Mouse (Mus musculus): ENCODE measurements at regions not wholly inside any gene's neighbourhood (a gene's known extent, or its start where the extent isn't known, plus 50 kb on each side); places are given as distances from the start of the nearest gene placed in this dataset.
A peak's percentile ranks its signal among the peaks of the same experiment; 100 is the strongest.

- no peak overlapping the region for H3K9ac ChIP-seq
- no peak overlapping the region for H3K4me3 ChIP-seq
- no peaks in the 10 kb centered on the region for H3K9me3 ChIP-seq (replicated peaks)
- peaks cover 7% of the 10 kb centered on the region; the same call in 1 of the 2 replicates for H3K27me3 ChIP-seq (replicated peaks)
- no peak overlapping the region for H3K27ac ChIP-seq
- H3K36me3 ChIP-seq, result no peaks in the 10 kb centered on the region
- ATAC-seq, result no peak
- no peaks in the 10 kb centered on the region for H3K4me1 ChIP-seq
- H3K4me2 ChIP-seq, result no peak overlapping the region
- 81% methylated on average over 4 of the region's 4 CpGs for WGBS (ENCODE audit: insufficient replicate concordance)
Measured at GRCm38 (mm10) chr10:120565992-120566391, 89.7 kb upstream of the Hmga2 start.

GRCm38 (mm10) chr10:120564859-120565258 is 88.6 kb upstream of the Hmga2 start:
- no peaks in the 10 kb centered on the region for H3K9me3 ChIP-seq (replicated peaks)
- 33% methylated on average over 14 of the region's 14 CpGs for WGBS (ENCODE audit: insufficient replicate concordance)
- H3K4me1 ChIP-seq, result no peaks in the 10 kb centered on the region
- no peak for ATAC-seq
- peaks cover 7% of the 10 kb centered on the region; the same call in 1 of the 2 replicates for H3K27me3 ChIP-seq (replicated peaks)
- no peak overlapping the region for H3K4me2 ChIP-seq
- H3K27ac ChIP-seq, result no peak overlapping the region
- H3K4me3 ChIP-seq, result no peak overlapping the region
- no peak overlapping the region for H3K9ac ChIP-seq
- no peaks in the 10 kb centered on the region for H3K36me3 ChIP-seq

DNA sequence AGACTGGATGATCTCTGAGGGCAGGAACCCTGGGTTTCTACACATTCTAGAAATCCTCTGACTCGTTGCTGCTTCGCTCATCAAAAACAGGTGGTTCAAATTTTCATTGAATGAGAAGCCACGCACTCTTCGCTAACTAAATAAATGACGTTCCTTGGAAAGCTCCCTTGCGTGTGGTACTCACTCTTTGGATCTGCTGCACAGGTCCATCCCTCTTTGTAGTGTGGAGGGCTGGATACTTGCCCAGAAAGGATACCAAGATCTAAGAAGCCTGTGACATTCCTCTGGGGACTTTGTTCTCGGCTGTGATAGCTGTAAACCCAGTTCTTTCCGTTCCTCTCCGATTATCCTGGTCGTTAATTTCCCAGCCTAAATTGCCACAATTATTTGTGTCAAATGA is 87.7 kb upstream of the Hmga2 start:
- H3K4me2 ChIP-seq, result no peak overlapping the region
- no peak overlapping the region for H3K27ac ChIP-seq
- 53% methylated on average over 10 of the region's 10 CpGs for WGBS (ENCODE audit: insufficient replicate concordance)
- no peaks in the 10 kb centered on the region for H3K9me3 ChIP-seq (replicated peaks)
- H3K36me3 ChIP-seq, result no peaks in the 10 kb centered on the region
- ATAC-seq, result no peak
- peaks cover 7% of the 10 kb centered on the region; the same call in 1 of the 2 replicates for H3K27me3 ChIP-seq (replicated peaks)
- no peaks in the 10 kb centered on the region for H3K4me1 ChIP-seq
- H3K9ac ChIP-seq, result no peak overlapping the region
- H3K4me3 ChIP-seq, result no peak overlapping the region

DNA sequence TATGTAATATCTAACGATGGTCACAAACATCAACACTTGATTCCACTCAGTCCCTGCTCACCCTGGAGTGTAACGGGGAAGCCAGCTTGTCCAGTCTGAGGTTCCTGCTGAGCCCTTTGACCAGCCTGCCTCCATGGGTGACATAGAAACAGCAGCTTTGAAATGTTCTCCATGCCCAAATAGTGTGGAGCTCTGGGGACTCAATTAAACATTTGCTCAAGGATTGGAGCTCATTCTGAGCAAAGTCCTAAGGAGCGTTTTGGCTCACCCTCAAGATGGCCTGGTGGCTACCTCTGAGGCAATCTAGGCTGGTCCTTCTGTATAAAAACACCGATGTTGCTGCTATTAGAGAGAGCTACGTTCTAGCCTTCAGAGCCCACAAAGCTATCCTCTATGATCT is 85.6 kb upstream of the Hmga2 start:
- no peak overlapping the region for H3K27ac ChIP-seq
- no peaks in the 10 kb centered on the region for H3K9me3 ChIP-seq (replicated peaks)
- H3K27me3 ChIP-seq (replicated peaks), result peaks cover 7% of the 10 kb centered on the region; the same call in 1 of the 2 replicates
- no peak overlapping the region for H3K9ac ChIP-seq
- no peaks in the 10 kb centered on the region for H3K36me3 ChIP-seq
- no peak overlapping the region for H3K4me2 ChIP-seq
- H3K4me3 ChIP-seq, result no peak overlapping the region
- no peak for ATAC-seq
- 85% methylated on average over 5 of the region's 5 CpGs for WGBS (ENCODE audit: insufficient replicate concordance)
- H3K4me1 ChIP-seq, result 0 out of 2 replicates have a peak, but pooled peaks cover 10% of the 10 kb centered on the region

DNA sequence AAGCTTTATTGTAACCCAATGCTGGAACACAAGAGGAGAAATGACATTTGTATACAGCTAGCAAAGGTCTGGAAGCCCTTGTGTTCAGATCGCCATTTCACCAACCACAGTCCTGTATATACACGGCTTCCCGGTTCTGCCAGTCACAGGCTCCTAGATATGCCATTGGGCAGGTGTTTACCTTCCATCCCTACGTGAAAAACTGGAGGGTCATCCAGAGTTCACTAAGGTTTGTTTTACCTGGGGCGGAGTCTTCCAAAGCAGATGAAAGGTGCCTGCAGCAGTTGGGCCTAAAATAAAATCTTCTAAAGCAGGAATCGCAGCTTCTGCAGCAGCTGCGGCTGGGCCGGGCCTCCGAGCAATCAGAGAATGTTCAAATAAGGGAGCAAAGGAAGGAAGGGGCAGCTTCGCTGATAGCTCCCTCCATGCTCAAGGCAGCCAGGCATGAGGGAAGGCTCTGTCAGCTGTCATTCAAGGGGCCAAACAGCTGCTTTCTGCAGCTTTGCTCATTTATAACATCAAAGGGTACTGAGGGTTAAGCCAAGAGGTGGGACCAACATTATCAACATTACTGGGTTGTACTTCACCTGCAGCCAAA is 81.7 kb upstream of the Hmga2 start:
- no peak for ATAC-seq
- no peaks in the 10 kb centered on the region for H3K9me3 ChIP-seq (replicated peaks)
- H3K4me2 ChIP-seq, result no peak overlapping the region
- peaks cover 4% of the 10 kb centered on the region for H3K27me3 ChIP-seq (replicated peaks)
- no peak overlapping the region for H3K4me3 ChIP-seq
- H3K36me3 ChIP-seq, result no peaks in the 10 kb centered on the region
- peaks cover 17% of the 10 kb centered on the region for H3K4me1 ChIP-seq
- WGBS (ENCODE audit: insufficient replicate concordance), result 58% methylated on average over 10 of the region's 10 CpGs
- H3K27ac ChIP-seq, result no peak overlapping the region
- no peak overlapping the region for H3K9ac ChIP-seq

DNA sequence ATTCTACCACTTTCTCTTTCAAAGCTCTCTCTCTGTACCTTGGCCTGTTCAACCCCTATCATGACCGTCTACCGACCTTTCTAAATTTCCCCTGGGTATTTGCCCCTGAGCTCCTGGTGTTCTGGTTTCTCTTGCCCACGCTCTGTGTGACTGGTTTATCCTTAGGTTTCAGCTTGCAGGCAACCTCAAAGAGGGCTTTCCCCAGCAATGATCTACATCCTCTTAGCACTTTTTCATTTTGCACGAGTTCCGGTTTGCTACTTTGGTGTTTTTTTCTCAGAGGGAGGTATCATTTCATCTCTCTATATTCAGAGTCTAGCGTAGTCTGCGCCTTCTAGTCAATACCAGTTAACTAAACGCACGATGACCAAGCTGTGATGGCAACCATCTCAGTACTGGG is 79.8 kb upstream of the Hmga2 start:
- H3K4me2 ChIP-seq, result no peak overlapping the region
- H3K9me3 ChIP-seq (replicated peaks), result no peaks in the 10 kb centered on the region
- H3K4me1 ChIP-seq, result peaks cover 26% of the 10 kb centered on the region
- no peak overlapping the region for H3K9ac ChIP-seq
- no peak overlapping the region for H3K27ac ChIP-seq
- peaks cover 23% of the 10 kb centered on the region for H3K27me3 ChIP-seq (replicated peaks)
- 78% methylated on average over 9 of the region's 9 CpGs for WGBS (ENCODE audit: insufficient replicate concordance)
- no peak overlapping the region for H3K4me3 ChIP-seq
- ATAC-seq, result no peak
- H3K36me3 ChIP-seq, result no peaks in the 10 kb centered on the region

GRCm38 (mm10) chr10:120553097-120553453 is 76.8 kb upstream of the Hmga2 start:
- Histone ChIP-seq H3K27ac (0 out of 2 replicates have a peak overlapping the region, but pooled peaks have one; percentile 25), H3K9me3 (replicated peaks) (no peaks in the 10 kb centered on the region), H3K9ac (peak overlapping the region; percentile 59; the same call in 1 of the 2 replicates), H3K27me3 (replicated peaks) (peaks cover 30% of the 10 kb centered on the region), H3K4me3 (peak overlapping the region; percentile 55), H3K4me1 (peaks cover 20% of the 10 kb centered on the region), H3K4me2 (peak overlapping the region; percentile 79), H3K36me3 (no peaks in the 10 kb centered on the region)
- WGBS (ENCODE audit: insufficient replicate concordance), result 0% methylated on average over 16 of the region's 16 CpGs
- ATAC-seq, result peak; percentile 76

DNA sequence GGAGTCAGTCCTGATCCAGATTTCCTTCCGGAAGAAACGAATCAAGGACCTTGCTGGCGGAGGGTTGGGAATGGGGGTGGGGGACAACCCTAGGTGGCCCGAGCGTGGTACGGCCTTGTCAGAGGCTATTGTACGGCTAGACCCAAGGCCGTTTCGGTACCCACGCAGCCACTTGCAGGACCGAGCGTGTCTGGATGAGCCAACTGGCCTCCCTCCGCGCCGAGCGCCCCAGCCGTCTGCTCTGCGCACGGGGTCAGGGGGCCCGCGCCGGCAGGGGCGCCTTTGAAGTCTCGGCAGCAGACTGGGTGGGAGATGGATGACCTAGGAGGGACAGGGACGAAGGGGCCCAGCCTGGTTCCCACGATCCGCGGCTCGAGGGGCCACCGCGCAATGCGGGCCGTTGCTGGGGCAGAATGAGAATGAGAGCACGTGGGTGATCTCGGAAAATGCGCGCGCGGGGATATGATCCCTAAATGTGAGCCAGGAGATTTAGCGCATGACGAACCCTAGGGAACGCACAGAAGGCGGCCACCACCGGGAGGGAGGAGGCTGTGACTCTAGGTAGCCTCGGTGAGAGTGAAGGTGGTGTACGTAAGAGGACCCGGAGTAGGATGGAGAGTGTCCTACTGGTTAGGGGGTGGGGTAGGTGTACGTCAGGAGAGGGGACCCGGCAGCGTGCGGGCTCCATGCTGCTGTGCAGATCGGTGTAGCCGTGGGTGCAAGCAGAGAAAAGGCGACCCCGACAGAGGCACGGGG is 76.2 kb upstream of the Hmga2 start:
- Histone ChIP-seq H3K36me3 (no peaks in the 10 kb centered on the region), H3K27ac (0 out of 2 replicates have a peak overlapping the region, but pooled peaks have one; percentile 25), H3K9ac (peak overlapping the region; percentile 59), H3K4me1 (peaks cover 17% of the 10 kb centered on the region), H3K9me3 (replicated peaks) (no peaks in the 10 kb centered on the region), H3K4me2 (peak overlapping the region; percentile 79), H3K27me3 (replicated peaks) (peaks cover 30% of the 10 kb centered on the region), H3K4me3 (peak overlapping the region; percentile 55)
- under 1% methylated on average over 56 of the region's 56 CpGs for WGBS (ENCODE audit: insufficient replicate concordance)
- peak; percentile 69 for ATAC-seq

DNA sequence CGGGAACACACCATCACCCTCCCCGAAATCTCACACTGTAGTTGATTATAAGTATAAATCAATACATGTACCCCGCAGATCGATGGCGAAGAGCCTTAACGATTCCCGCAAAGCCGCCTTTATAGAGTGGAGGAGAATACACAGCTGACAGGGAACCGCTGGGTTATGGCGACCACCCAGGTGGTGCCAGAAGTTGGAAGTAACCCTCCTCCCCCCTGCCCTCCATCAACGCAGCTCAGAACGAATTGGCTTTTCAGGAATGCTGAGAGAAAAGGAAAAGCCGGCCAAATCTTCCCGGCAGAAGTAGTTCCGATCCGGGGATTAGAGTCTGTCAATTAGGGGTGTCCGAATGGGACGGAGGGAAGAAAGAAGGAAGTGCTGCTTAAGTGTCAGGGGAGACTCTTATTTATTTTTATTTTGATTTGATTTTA is 75.6 kb upstream of the Hmga2 start:
- H3K9ac ChIP-seq, result no peak overlapping the region

DNA sequence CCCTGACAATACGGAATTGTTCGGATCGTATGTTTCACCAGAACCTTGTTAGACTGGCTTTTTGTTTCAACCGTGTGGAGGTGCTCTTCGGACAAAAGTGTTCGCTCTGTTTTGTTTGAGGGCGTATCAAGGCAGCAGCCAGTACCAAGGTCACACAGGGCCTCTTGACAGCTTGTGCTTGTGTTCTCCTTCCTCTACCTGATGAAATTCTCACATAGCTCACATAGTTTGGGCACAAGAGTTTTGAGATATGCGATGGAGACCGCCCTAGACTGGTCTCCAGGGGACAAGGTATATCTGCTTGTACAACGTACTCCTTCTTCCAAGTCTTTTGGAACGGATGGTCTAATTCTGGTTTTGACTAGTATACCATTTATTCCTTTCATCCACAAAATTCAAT is 70.9 kb upstream of the Hmga2 start:
- ATAC-seq, result no peak
- H3K4me3 ChIP-seq, result no peak overlapping the region
- H3K9ac ChIP-seq, result no peak overlapping the region
- H3K36me3 ChIP-seq, result no peaks in the 10 kb centered on the region
- no peak overlapping the region for H3K27ac ChIP-seq
- no peaks in the 10 kb centered on the region; the same call in 1 of the 2 replicates for H3K9me3 ChIP-seq (replicated peaks)
- H3K27me3 ChIP-seq (replicated peaks), result peaks cover 18% of the 10 kb centered on the region
- 74% methylated on average over 11 of the region's 11 CpGs for WGBS (ENCODE audit: insufficient replicate concordance)
- H3K4me2 ChIP-seq, result no peak overlapping the region
- 0 out of 2 replicates have a peak, but pooled peaks cover 3% of the 10 kb centered on the region for H3K4me1 ChIP-seq

More for the DNA sequence above, 75.6 kb upstream of the Hmga2 start:
- Histone ChIP-seq H3K9me3 (replicated peaks) (no peaks in the 10 kb centered on the region), H3K4me1 (peaks cover 17% of the 10 kb centered on the region), H3K4me3 (peak overlapping the region; percentile 55), H3K36me3 (no peaks in the 10 kb centered on the region), H3K27ac (no peak overlapping the region), H3K27me3 (replicated peaks) (peaks cover 30% of the 10 kb centered on the region), H3K4me2 (peak overlapping the region; percentile 79)
- ATAC-seq, result no peak
- 3% methylated on average over 18 of the region's 18 CpGs for WGBS (ENCODE audit: insufficient replicate concordance)

- no peak overlapping the region for H3K9ac ChIP-seq
- no peak for ATAC-seq
- H3K36me3 ChIP-seq, result no peaks in the 10 kb centered on the region
- H3K27ac ChIP-seq, result no peak overlapping the region
- no peak overlapping the region for H3K4me2 ChIP-seq
- no peaks in the 10 kb centered on the region; the same call in 1 of the 2 replicates for H3K9me3 ChIP-seq (replicated peaks)
- WGBS (ENCODE audit: insufficient replicate concordance), result 64% methylated on average over 7 of the region's 7 CpGs
- no peak overlapping the region for H3K4me3 ChIP-seq
- no peaks in the 10 kb centered on the region for H3K27me3 ChIP-seq (replicated peaks)
- H3K4me1 ChIP-seq, result no peaks in the 10 kb centered on the region
Measured at GRCm38 (mm10) chr10:120541618-120542017, 65.3 kb upstream of the Hmga2 start.

- H3K9ac ChIP-seq, result no peak overlapping the region
- WGBS (ENCODE audit: insufficient replicate concordance), result 67% methylated on average over 7 of the region's 7 CpGs
- no peaks in the 10 kb centered on the region for H3K27me3 ChIP-seq (replicated peaks)
- H3K27ac ChIP-seq, result no peak overlapping the region
- H3K4me1 ChIP-seq, result no peaks in the 10 kb centered on the region
- no peaks in the 10 kb centered on the region; the same call in 1 of the 2 replicates for H3K9me3 ChIP-seq (replicated peaks)
- no peak overlapping the region for H3K4me3 ChIP-seq
- no peak for ATAC-seq
- H3K4me2 ChIP-seq, result no peak overlapping the region
- H3K36me3 ChIP-seq, result no peaks in the 10 kb centered on the region
Measured at GRCm38 (mm10) chr10:120538561-120538960, 62.3 kb upstream of the Hmga2 start.

Measured in liver, embryonic 12.5 days (tissue).